ENCODE assay signal across 11 mouse cellular contexts in genomic region chr13:113595987-113596386, GRCm38 (mm10). TPM values are rescaled to one million over a fixed set of nuclear protein-coding genes. Genes with fewer than 3 reads are reported as not detected.
DNase-seq lines count a peak whose midpoint lies in the region; ATAC-seq lines count a peak whose summit lies in the region.
"Had no signal": no experiment of that assay in that cellular context is flagged by ENCODE, and none has a peak within 500 bp of the region (broad histone marks: within the 10 kb centered on the region; RNA-seq: fewer than 3 reads in every experiment).

No protein-coding gene starts in this region.

- no peak overlapping the region for H3K4me2 ChIP-seq in kidney, embryonic 14.5 days (replicated peaks; ENCODE audit: low read depth, low read length)
- no peak overlapping the region for H3K4me2 ChIP-seq in intestine, embryonic 16.5 days (ENCODE audit: low read depth, low read length)
- no peak overlapping the region for H3K4me2 ChIP-seq in liver, embryonic 12.5 days

- H3K4me3 ChIP-seq in kidney, embryonic 14.5 days (ENCODE audit: low read length), result no peak overlapping the region
- H3K4me3 ChIP-seq in intestine, embryonic 16.5 days (ENCODE audit: low read length), result no peak overlapping the region
- H3K4me3 ChIP-seq in liver, embryonic 12.5 days, result no peak overlapping the region
- H3K4me3 ChIP-seq: erythroblast, embryonic 14.5 days had no signal

- H3K9me3 ChIP-seq in kidney, embryonic 14.5 days (ENCODE audit: control insufficient read depth, low read length), result no peaks in the 10 kb centered on the region
- no peaks in the 10 kb centered on the region for H3K9me3 ChIP-seq in intestine, embryonic 16.5 days (ENCODE audit: control insufficient read depth, low read length)
- H3K9me3 ChIP-seq in liver, embryonic 12.5 days (replicated peaks), result no peaks in the 10 kb centered on the region
- H3K9me3 ChIP-seq: G1E had no signal

- DNase-seq in kidney, adult 18-20 months, result peak; percentile 10
- peak; percentile 67 for DNase-seq in brain, adult 2 months (ENCODE audit: low read depth, low spot score)
- peak; percentile 73 to 76 for DNase-seq in cerebellum, adult 18-20 months
- DNase-seq: adrenal gland, postnatal 25 days; thymus, postnatal 25 days had no signal

- peaks cover 29% of the 10 kb centered on the region for H3K36me3 ChIP-seq in kidney, embryonic 14.5 days (ENCODE audit: control insufficient read depth, insufficient read depth, low read length)
- no peaks in the 10 kb centered on the region; the same call in 1 of the 2 replicates for H3K36me3 ChIP-seq in intestine, embryonic 16.5 days (ENCODE audit: control insufficient read depth, insufficient read depth, low read length)
- peaks cover 32% of the 10 kb centered on the region for H3K36me3 ChIP-seq in liver, embryonic 12.5 days
- H3K36me3 ChIP-seq: G1E had no signal

- no peak overlapping the region for H3K27ac ChIP-seq in kidney, embryonic 14.5 days (ENCODE audit: low read depth, low read length)
- H3K27ac ChIP-seq in intestine, embryonic 16.5 days (ENCODE audit: low read length), result no peak overlapping the region
- no peak overlapping the region for H3K27ac ChIP-seq in liver, embryonic 12.5 days

- H3K4me1 ChIP-seq in kidney, embryonic 14.5 days (ENCODE audit: control insufficient read depth, insufficient read depth, low read length), result peaks cover 6% of the 10 kb centered on the region; the same call in 1 of the 2 replicates
- peaks cover 44% of the 10 kb centered on the region for H3K4me1 ChIP-seq in intestine, embryonic 16.5 days (ENCODE audit: control insufficient read depth, insufficient read depth, low read length)
- peaks cover 32% of the 10 kb centered on the region for H3K4me1 ChIP-seq in liver, embryonic 12.5 days

- no peaks in the 10 kb centered on the region for H3K27me3 ChIP-seq in kidney, embryonic 14.5 days (ENCODE audit: control insufficient read depth, insufficient read depth, low read length)
- no peaks in the 10 kb centered on the region for H3K27me3 ChIP-seq in intestine, embryonic 16.5 days (replicated peaks; ENCODE audit: control insufficient read depth, insufficient read depth, low read length)
- no peaks in the 10 kb centered on the region for H3K27me3 ChIP-seq in liver, embryonic 12.5 days (replicated peaks)

- H3K9ac ChIP-seq in kidney, embryonic 14.5 days (ENCODE audit: low read depth, low read length), result no peak overlapping the region
- peak overlapping the region; percentile 1; the same call in 1 of the 2 replicates for H3K9ac ChIP-seq in intestine, embryonic 16.5 days (ENCODE audit: low read depth, low read length)
- H3K9ac ChIP-seq in liver, embryonic 12.5 days, result no peak overlapping the region

- WGBS in kidney, embryonic 14.5 days, result 74% methylated on average over 8 of the region's 8 CpGs
- 60% methylated on average over 8 of the region's 8 CpGs for WGBS in intestine, embryonic 16.5 days
- 70% methylated on average over 8 of the region's 8 CpGs for WGBS in liver, embryonic 12.5 days (ENCODE audit: insufficient replicate concordance)

- no peak for ATAC-seq in kidney, embryonic 14.5 days (ENCODE audit: low FRiP score, low TSS enrichment)
- 0 out of 2 replicates have a peak, but pooled peaks have one; percentile 12 for ATAC-seq in intestine, embryonic 16.5 days
- ATAC-seq in liver, embryonic 12.5 days, result no peak
- ATAC-seq in inflammation-experienced regulatory T-cells, adult 6 months, result no peak

RNA-seq across cellular contexts. Expression of gene Snx18, which starts 22.4 kb away (rescaled TPM):
- 39.4 and 51.2 TPM in 2 replicates for polyA plus RNA-seq in kidney, embryonic 14.5 days (2014; fragmentation: Nextera tagmentation; extraction: Ambion mirVana)
- 10.1 and 11.7 TPM in 2 replicates for polyA plus RNA-seq in intestine, embryonic 16.5 days (2015; fragmentation: Nextera tagmentation; extraction: Ambion mirVana)
- polyA plus RNA-seq in liver, embryonic 12.5 days (2016; fragmentation: Nextera tagmentation; extraction: Ambion mirVana), result 12.3 and 12.8 TPM in 2 replicates
- 10 to 100 TPM; 10.7 to 12.2 (median 11.8) TPM for polyA plus RNA-seq in inflammation-experienced regulatory T-cells, adult 6 months (2017; shearing (Covaris generic))
- polyA plus RNA-seq: G1E had no signal

Comparison
In these comparisons a context has a peak if more than half of its experiments do, and no peak if none do; other contexts are left out.
1. DNase-seq: peak in every context shown above with its lines; median percentile 74 in cerebellum, adult 18-20 months; 67 in brain, adult 2 months; 10 in kidney, adult 18-20 months.